Comparison of ENCODE assay signal across 8 mouse cellular contexts in the genomic region with DNA sequence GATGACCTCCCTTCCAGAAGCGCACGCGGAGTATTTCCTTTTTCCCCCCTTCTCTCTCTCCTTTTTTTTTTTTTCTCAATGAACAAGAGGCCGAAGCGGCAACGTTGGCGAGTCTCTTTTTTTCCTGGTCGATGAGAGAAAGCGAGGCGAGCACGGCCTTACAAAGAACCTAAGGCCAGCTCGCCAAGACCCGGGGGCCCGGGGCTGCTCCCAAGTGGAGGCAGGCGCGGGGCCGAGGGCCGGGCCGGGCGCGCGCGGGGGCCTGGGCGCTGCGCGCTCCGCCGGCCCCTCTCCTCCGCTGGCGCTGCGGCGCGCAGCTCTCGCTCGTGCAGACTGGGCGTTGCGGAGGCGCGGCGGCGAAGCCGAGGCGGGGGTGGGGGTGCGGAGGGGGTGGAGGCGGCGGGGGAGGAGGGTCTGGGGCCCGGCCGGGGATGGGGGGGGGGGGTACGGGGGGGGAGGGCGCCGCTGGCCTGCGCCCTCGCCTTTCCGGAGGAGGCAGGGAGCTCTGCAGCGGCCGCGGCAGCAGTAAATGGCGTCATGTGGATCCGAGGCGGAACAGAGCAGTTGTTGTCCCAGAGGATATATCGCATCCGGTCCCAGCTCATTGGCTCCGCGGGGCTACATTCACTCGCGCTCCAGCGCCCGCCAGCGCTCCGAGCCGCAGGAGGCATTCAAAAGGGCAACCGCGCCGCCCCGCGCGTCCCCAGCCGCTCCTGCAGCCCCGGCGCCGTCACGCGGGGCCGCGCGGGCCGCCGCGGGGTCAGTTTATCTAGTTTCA. TPM values are rescaled to one million over a fixed set of nuclear protein-coding genes. Genes with fewer than 3 reads are reported as not detected.
A peak's percentile ranks its signal among the peaks of the same experiment; 100 is the strongest.
DNase-seq lines count a peak whose midpoint lies in the region; ATAC-seq lines count a peak whose summit lies in the region.

A gene (minus strand): TSS at position 29 of the 778 bp plus-strand sequence.

- H3K4me1 ChIP-seq in hindbrain, embryonic 11.5 days (replicated peaks; ENCODE audit: control insufficient read depth, insufficient read depth, low read length) = 0 out of 2 replicates have a peak, but pooled peaks cover 2% of the 10 kb centered on the region

- H3K9ac ChIP-seq in hindbrain, embryonic 11.5 days (ENCODE audit: low read depth, low read length) = peak within 1 kb of the TSS; percentile 90

- under 1% methylated on average over 64 of the region's 89 CpGs for WGBS in hindbrain, embryonic 11.5 days

- peak within 1 kb of the TSS; percentile 90 for H3K4me3 ChIP-seq in hindbrain, embryonic 11.5 days (ENCODE audit: low read depth, low read length)

- peak within 1 kb of the TSS; percentile 100 for H3K27ac ChIP-seq in hindbrain, embryonic 11.5 days (ENCODE audit: low read depth, low read length)

- no peaks in the 10 kb centered on the region for H3K27me3 ChIP-seq in hindbrain, embryonic 11.5 days (ENCODE audit: control insufficient read depth, insufficient read depth, low read length)

- peak; percentile 94 for ATAC-seq in hindbrain, embryonic 11.5 days (ENCODE audit: low FRiP score)

- peak; percentile 97 for DNase-seq in Muller cell, postnatal 12 days (ENCODE audit: inconsistent ontology term)
- DNase-seq in cerebellum, adult 8-10 months = peak; percentile 81
- peak; percentile 90 to 91 for DNase-seq in frontal cortex, postnatal 10 days (ENCODE audit: low spot score in 2 of 2)
- DNase-seq in hindbrain, embryonic 11.5 days (ENCODE audit: low spot score) = peak; percentile 93
- peak; percentile 91 to 95 for DNase-seq in layer of hippocampus, postnatal 14 days (ENCODE audit: low spot score in 2 of 2)
- DNase-seq in lung, postnatal 10 days = peak; percentile 95
- DNase-seq in ovary, postnatal 36 days (ENCODE audit: low spot score) = peak; percentile 91
- peak; percentile 69 to 75 for DNase-seq in thymus, postnatal 36 days

- H3K36me3 ChIP-seq in hindbrain, embryonic 11.5 days (ENCODE audit: control insufficient read depth, insufficient read depth, low read length) = no peaks in the 10 kb centered on the region

- peak within 1 kb of the TSS; percentile 86 for H3K4me2 ChIP-seq in hindbrain, embryonic 11.5 days (replicated peaks; ENCODE audit: low read depth, low read length)

- no peaks in the 10 kb centered on the region for H3K9me3 ChIP-seq in hindbrain, embryonic 11.5 days (ENCODE audit: control insufficient read depth, low read length)

RNA-seq across cellular contexts. Expression of the gene that starts here (rescaled TPM):
- 37.4 and 37.7 TPM in 2 replicates for polyA plus RNA-seq in hindbrain, embryonic 11.5 days (2014; fragmentation: Nextera tagmentation; extraction: Ambion mirVana)
- total RNA-seq in layer of hippocampus, postnatal 14 days (2021) = 10 to 100 TPM; 60.5 to 75.1 TPM

Comparison
In these comparisons a context has a peak if more than half of its experiments do, and no peak if none do; other contexts are left out.
1. Peak in every context shown above with its lines: DNase-seq, ATAC-seq, H3K4me3 ChIP-seq and H3K27ac ChIP-seq.